Mouse (Mus musculus): ENCODE results near the gene Rras2. TPM values are rescaled to one million over a fixed set of nuclear protein-coding genes. Genes with fewer than 3 reads are reported as not detected.

Gene Rras2
- total RNA-seq, 1 experiment, result 44.0 TPM

DNA sequence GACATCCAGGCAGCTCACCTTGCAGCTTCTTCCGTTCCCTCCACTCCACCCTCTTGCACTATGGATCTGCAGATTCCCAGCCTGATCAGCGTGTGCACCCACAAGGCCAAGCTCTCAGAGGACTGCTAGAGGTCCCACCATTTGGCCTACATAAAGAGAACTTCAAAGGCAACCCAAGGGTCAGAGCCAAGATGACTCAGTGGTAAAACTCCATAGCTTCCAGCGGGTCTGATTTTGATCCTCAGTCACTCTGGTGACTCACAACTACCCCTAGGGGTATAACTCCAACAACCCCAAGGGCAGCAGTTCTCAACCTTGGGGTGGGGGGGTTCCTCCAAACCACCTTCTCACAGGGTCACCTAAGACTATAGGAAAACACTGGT lies 47.1 kb downstream of the Rras2 start:
- DNase-seq (ENCODE audit: low read depth, low spot score), result no peak
- no peak overlapping the region for H3K9ac ChIP-seq (ENCODE audit: insufficient read depth, low read depth, low read length, poor library complexity, severe bottlenecking)
- no peak for TF ChIP-seq CHD2 (IDR thresholded peaks at IDR 0.05; ENCODE audit: low read depth, low read length)
- no peak for TF ChIP-seq HCFC1 (IDR thresholded peaks at IDR 0.05; ENCODE audit: borderline replicate concordance, insufficient read depth, low read length)
- no peak for TF ChIP-seq MAFK (IDR thresholded peaks at IDR 0.05; ENCODE audit: insufficient read depth, low read depth, low read length)
- no peak for TF ChIP-seq ZNF384 (IDR thresholded peaks at IDR 0.05; ENCODE audit: low read depth, low read length)
- no peak for TF ChIP-seq ZC3H11A (IDR thresholded peaks at IDR 0.05; ENCODE audit: borderline replicate concordance, low read depth, low read length)
- no peaks in the 10 kb centered on the region for H3K9me3 ChIP-seq (ENCODE audit: control insufficient read depth, insufficient read depth, low read depth, low read length)
- no peak overlapping the region for H3K4me3 ChIP-seq (ENCODE audit: insufficient read depth in 1 of 2, low read depth in 1 of 2, low read length in 2 of 2, poor library complexity in 1 of 2, severe bottlenecking in 1 of 2)
- in situ Hi-C loops (cut with MboI; ENCODE audit: low sequenced_read_pairs in 2 of 2, unreplicated experiment in 2 of 2), result no loop called here
- no peak overlapping the region for H3K27ac ChIP-seq (ENCODE audit: insufficient read depth, low read depth, low read length, poor library complexity, severe bottlenecking)
- no peaks in the 10 kb centered on the region for H3K36me3 ChIP-seq (ENCODE audit: control insufficient read depth, insufficient read depth, low read length, poor library complexity, severe bottlenecking)
- peaks cover 8 to 23% of the 10 kb centered on the region in 2 experiments; a peak in 2 of 4 replicates for H3K4me1 ChIP-seq (ENCODE audit: control insufficient read depth in 2 of 2, insufficient read depth in 2 of 2, low read length in 2 of 2, poor library complexity in 1 of 2)

DNA sequence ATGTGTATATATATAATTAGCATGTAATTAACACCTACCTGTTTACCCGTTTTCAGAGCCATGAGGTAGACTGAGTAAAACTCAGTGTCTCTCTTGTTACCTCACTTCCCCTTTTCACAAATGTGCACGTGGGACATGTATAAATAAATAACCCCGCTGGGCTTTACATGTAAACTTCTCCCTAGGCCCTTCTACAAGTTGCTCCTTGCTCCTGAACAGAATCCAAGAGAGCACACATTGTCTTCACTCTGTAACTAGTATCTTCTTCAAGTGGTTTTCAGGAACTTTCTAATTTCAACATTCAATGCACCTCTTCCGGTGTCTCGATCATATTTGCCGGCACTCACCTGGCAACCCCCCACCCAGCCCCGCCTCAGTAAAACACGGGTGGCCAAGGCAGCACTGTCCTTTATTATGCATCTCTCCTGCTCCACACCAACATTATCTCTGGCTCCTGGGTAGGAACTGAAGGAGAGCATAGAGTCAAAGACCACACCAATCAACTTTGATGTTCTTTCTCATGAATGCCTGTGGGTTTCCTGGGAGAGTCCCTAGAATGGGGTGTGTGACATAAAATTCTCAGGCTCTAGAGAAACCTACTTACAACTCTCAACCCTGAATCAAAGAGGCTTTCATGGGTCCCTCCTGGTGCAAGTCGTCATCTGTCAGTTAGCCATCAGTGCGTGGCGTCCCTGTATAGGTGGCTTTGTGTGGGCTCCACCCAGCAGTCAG lies 47.7 kb downstream of the Rras2 start:
- H3K4me1 ChIP-seq (ENCODE audit: control insufficient read depth in 2 of 2, insufficient read depth in 2 of 2, low read length in 2 of 2, poor library complexity in 1 of 2), result peaks cover 8 to 28% of the 10 kb centered on the region in 2 experiments; a peak in 2 of 4 replicates
- no peak overlapping the region for H3K27ac ChIP-seq (ENCODE audit: insufficient read depth, low read depth, low read length, poor library complexity, severe bottlenecking)
- in situ Hi-C loops (cut with MboI; ENCODE audit: low sequenced_read_pairs in 2 of 2, unreplicated experiment in 2 of 2), result loop anchor here (5.0 to 10.0 kb wide), 2 partner anchors 125 to 142 kb away; no protein-coding TSS in a partner anchor

DNA sequence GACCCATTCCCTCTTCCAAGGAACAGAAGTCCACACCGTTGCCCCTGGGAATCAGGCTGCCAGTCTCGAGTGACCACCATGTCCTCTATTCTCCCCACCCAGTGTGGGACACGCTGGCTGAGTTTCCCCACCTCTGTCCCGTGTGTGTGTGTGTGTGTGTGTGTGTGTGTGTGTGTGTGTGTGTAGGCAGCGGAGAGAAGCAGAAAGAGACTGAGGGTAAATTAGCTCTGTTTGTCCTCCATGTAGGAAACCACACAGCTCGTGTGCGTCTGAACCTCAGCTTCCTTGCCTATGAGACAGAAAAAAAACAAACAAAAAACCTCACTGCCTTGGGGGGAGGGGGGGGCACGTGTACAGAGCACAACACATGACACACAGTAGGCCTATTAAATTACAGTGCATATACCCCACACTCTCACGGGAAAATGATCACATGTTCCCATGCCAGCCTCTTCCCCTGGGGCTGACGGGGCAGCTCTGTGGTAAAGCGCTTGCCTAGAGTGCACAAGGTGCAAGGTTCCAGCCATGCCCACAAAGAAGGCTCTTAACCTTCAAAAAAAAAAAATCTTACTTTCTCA lies 48.5 kb downstream of the Rras2 start:
- Histone ChIP-seq H3K9ac (ENCODE audit: insufficient read depth, low read depth, low read length, poor library complexity, severe bottlenecking) (no peak overlapping the region), H3K9me3 (ENCODE audit: control insufficient read depth, insufficient read depth, low read depth, low read length) (no peaks in the 10 kb centered on the region), H3K4me3 (ENCODE audit: insufficient read depth in 1 of 2, low read depth in 1 of 2, low read length in 2 of 2, poor library complexity in 1 of 2, severe bottlenecking in 1 of 2) (no peak overlapping the region), H3K4me1 (ENCODE audit: control insufficient read depth in 2 of 2, insufficient read depth in 2 of 2, low read length in 2 of 2, poor library complexity in 1 of 2) (peaks cover 8 to 30% of the 10 kb centered on the region in 2 experiments; a peak in 2 of 4 replicates), H3K36me3 (ENCODE audit: control insufficient read depth, insufficient read depth, low read length, poor library complexity, severe bottlenecking) (no peaks in the 10 kb centered on the region), H3K27ac (ENCODE audit: insufficient read depth, low read depth, low read length, poor library complexity, severe bottlenecking) (no peak overlapping the region)
- in situ Hi-C loops (cut with MboI; ENCODE audit: low sequenced_read_pairs in 2 of 2, unreplicated experiment in 2 of 2), result loop anchor here (5.0 to 10.0 kb wide), 2 partner anchors 126 to 143 kb away; no protein-coding TSS in a partner anchor
- DNase-seq (ENCODE audit: low read depth, low spot score), result no peak
- TF ChIP-seq ZNF384 (IDR thresholded peaks at IDR 0.05; ENCODE audit: low read depth, low read length), result no peak
- no peak for TF ChIP-seq HCFC1 (IDR thresholded peaks at IDR 0.05; ENCODE audit: borderline replicate concordance, insufficient read depth, low read length)
- no peak for TF ChIP-seq MAFK (IDR thresholded peaks at IDR 0.05; ENCODE audit: insufficient read depth, low read depth, low read length)
- no peak for TF ChIP-seq CHD2 (IDR thresholded peaks at IDR 0.05; ENCODE audit: low read depth, low read length)
- TF ChIP-seq ZC3H11A (IDR thresholded peaks at IDR 0.05; ENCODE audit: borderline replicate concordance, low read depth, low read length), result no peak

More for the DNA sequence above, 47.7 kb downstream of the Rras2 start:
- Histone ChIP-seq H3K4me3 (ENCODE audit: insufficient read depth in 1 of 2, low read depth in 1 of 2, low read length in 2 of 2, poor library complexity in 1 of 2, severe bottlenecking in 1 of 2) (no peak overlapping the region), H3K36me3 (ENCODE audit: control insufficient read depth, insufficient read depth, low read length, poor library complexity, severe bottlenecking) (no peaks in the 10 kb centered on the region), H3K9me3 (ENCODE audit: control insufficient read depth, insufficient read depth, low read depth, low read length) (no peaks in the 10 kb centered on the region), H3K9ac (ENCODE audit: insufficient read depth, low read depth, low read length, poor library complexity, severe bottlenecking) (no peak overlapping the region)
- DNase-seq (ENCODE audit: low read depth, low spot score), result no peak
- TF ChIP-seq CHD2 (IDR thresholded peaks at IDR 0.05; ENCODE audit: low read depth, low read length) (no peak), ZNF384 (IDR thresholded peaks at IDR 0.05; ENCODE audit: low read depth, low read length) (no peak), HCFC1 (IDR thresholded peaks at IDR 0.05; ENCODE audit: borderline replicate concordance, insufficient read depth, low read length) (no peak), ZC3H11A (IDR thresholded peaks at IDR 0.05; ENCODE audit: borderline replicate concordance, low read depth, low read length) (no peak), MAFK (IDR thresholded peaks at IDR 0.05; ENCODE audit: insufficient read depth, low read depth, low read length) (no peak)

- DNase-seq (ENCODE audit: low read depth, low spot score), result peak; percentile 90
- Histone ChIP-seq H3K27ac (ENCODE audit: insufficient read depth, low read depth, low read length, poor library complexity, severe bottlenecking) (no peak overlapping the region), H3K4me3 (ENCODE audit: insufficient read depth in 1 of 2, low read depth in 1 of 2, low read length in 2 of 2, poor library complexity in 1 of 2, severe bottlenecking in 1 of 2) (peak overlapping the region; percentile 14 to 22; a peak in 2 of 4 replicates), H3K9me3 (ENCODE audit: control insufficient read depth, insufficient read depth, low read depth, low read length) (no peaks in the 10 kb centered on the region), H3K36me3 (ENCODE audit: control insufficient read depth, insufficient read depth, low read length, poor library complexity, severe bottlenecking) (no peaks in the 10 kb centered on the region), H3K4me1 (ENCODE audit: control insufficient read depth in 2 of 2, insufficient read depth in 2 of 2, low read length in 2 of 2, poor library complexity in 1 of 2) (peaks cover 5 to 29% of the 10 kb centered on the region in 2 experiments; a peak in 2 of 4 replicates), H3K9ac (ENCODE audit: insufficient read depth, low read depth, low read length, poor library complexity, severe bottlenecking) (no peak overlapping the region)
- in situ Hi-C loops (cut with MboI; ENCODE audit: low sequenced_read_pairs in 2 of 2, unreplicated experiment in 2 of 2), result loop anchor here (5.0 to 10.0 kb wide), 2 partner anchors 128 to 146 kb away; no protein-coding TSS in a partner anchor
- TF ChIP-seq CHD2 (IDR thresholded peaks at IDR 0.05; ENCODE audit: low read depth, low read length), result no peak
- no peak for TF ChIP-seq MAFK (IDR thresholded peaks at IDR 0.05; ENCODE audit: insufficient read depth, low read depth, low read length)
- peak; percentile 87 for TF ChIP-seq ZC3H11A (IDR thresholded peaks at IDR 0.05; ENCODE audit: borderline replicate concordance, low read depth, low read length)
These were observed 50.9 kb downstream of the Rras2 start for GRCm38 (mm10) chr7:114066529-114067178.
